Comparison of ENCODE assay signal across 17 mouse cellular contexts in genomic region chr11:68702370-68702769, GRCm38 (mm10).
"Had no signal": no experiment of that assay in that cellular context is flagged by ENCODE, and none has a peak within 500 bp of the region (broad histone marks: within the 10 kb centered on the region; RNA-seq: fewer than 3 reads in every experiment).

No protein-coding gene starts in this region.

- H3K4me3 ChIP-seq: midbrain, embryonic 10.5 days; midbrain, embryonic 12.5 days; myocyte; neural tube, embryonic 13.5 days; neural tube, embryonic 15.5 days; stomach, embryonic 15.5 days had no signal

- H3K27me3 ChIP-seq: midbrain, embryonic 12.5 days; neural tube, embryonic 13.5 days; neural tube, embryonic 15.5 days; stomach, embryonic 15.5 days had no signal

- H3K27ac ChIP-seq: midbrain, embryonic 10.5 days; midbrain, embryonic 12.5 days; neural tube, embryonic 13.5 days; neural tube, embryonic 15.5 days; stomach, embryonic 15.5 days; stomach, postnatal 0 days had no signal

- H3K9me3 ChIP-seq: neural tube, embryonic 13.5 days; neural tube, embryonic 15.5 days; stomach, embryonic 15.5 days had no signal

- ATAC-seq: midbrain, embryonic 16.5 days had no signal

- DNase-seq: lung, adult 18-20 months; lung, embryonic 14.5 days; lung, postnatal 10 days; lung, postnatal 4 days; midbrain, embryonic 14.5 days; right cerebral cortex, postnatal 14 days; thymus, adult 2 months; thymus, postnatal 25 days; thymus, postnatal 4 days had no signal

- H3K4me1 ChIP-seq: midbrain, embryonic 12.5 days had no signal
